Comparison of ENCODE assay signal across 9 mouse cellular contexts in genomic region chr3:38201861-38202656, GRCm38 (mm10).
DNase-seq lines count a peak whose midpoint lies in the region; TF ChIP-seq lines count a peak whose summit lies in the region.
"Had no signal": no experiment of that assay in that cellular context is flagged by ENCODE, and none has a peak within 500 bp of the region (broad histone marks: within the 10 kb centered on the region; RNA-seq: fewer than 3 reads in every experiment).

No protein-coding gene starts in this region.

- peak; percentile 80 for TF ChIP-seq CTCF in lung, adult 2 months (IDR thresholded peaks at IDR 0.05; ENCODE audit: insufficient read depth, low read length)

- TF ChIP-seq POLR2A in lung, adult 2 months (IDR thresholded peaks at IDR 0.05; ENCODE audit: borderline replicate concordance, extremely low read depth, low read depth, low read length), result no peak

- peak overlapping the region; percentile 23 for H3K4me3 ChIP-seq in lung, adult 2 months (replicated peaks; ENCODE audit: extremely low read depth, low read depth, low read length)
- H3K4me3 ChIP-seq: embryonic facial prominence, embryonic 13.5 days had no signal

- WGBS in lung, adult 2 months, result 22% methylated on average over 10 of the region's 10 CpGs

- H3K4me1 ChIP-seq in lung, adult 2 months (ENCODE audit: control insufficient read depth, insufficient read depth, low read length), result no peaks in the 10 kb centered on the region
- H3K4me1 ChIP-seq: embryonic facial prominence, embryonic 13.5 days had no signal

- intact Hi-C loops in gastrocnemius, postnatal 36 days (cut with DNase I), result loop anchor here (5.0 kb wide), 2 partner anchors 565 to 735 kb away; partner anchors contain the start of gene Spry1

- peak; percentile 77 for DNase-seq in urinary bladder, postnatal 14 days (ENCODE audit: low spot score)
- DNase-seq in urinary bladder, adult 2 months (ENCODE audit: low spot score), result no peak
- DNase-seq in cerebellum, adult 9-10 months, result peak; percentile 44
- DNase-seq in gastrocnemius, postnatal 36 days, result peak; percentile 66 to 74
- peak; percentile 86 to 89 for DNase-seq in kidney, postnatal 4 days
- peak; percentile 71 for DNase-seq in lung, adult 2 months
- DNase-seq in retina, postnatal 7 days (ENCODE audit: low read depth, low spot score), result peak; percentile 33
- DNase-seq in c-Kit-positive CD71-positive TER-119-positive erythroid progenitor cells, embryonic 14.5 days (ENCODE audit: low spot score), result no peak

Comparison
In these comparisons a context has a peak if more than half of its experiments do, and no peak if none do; other contexts are left out.
1. DNase-seq: peak in urinary bladder, postnatal 14 days (single experiment), cerebellum, adult 9-10 months (single experiment), gastrocnemius, postnatal 36 days (2 of 2), kidney, postnatal 4 days (2 of 2), lung, adult 2 months (single experiment) and retina, postnatal 7 days (single experiment); none in urinary bladder, adult 2 months (single experiment) and c-Kit-positive CD71-positive TER-119-positive erythroid progenitor cells, embryonic 14.5 days (single experiment).